Mouse (Mus musculus): ENCODE measurements around the gene Gm10096. TPM values are rescaled to one million over a fixed set of nuclear protein-coding genes. Genes with fewer than 3 reads are reported as not detected.
"Not testable (repeated sequence)": the region's sequence is repeated elsewhere in the genome, so short reads cannot be mapped to it uniquely, and the experiment has no call there.

Gm10096 gene
- polyA plus RNA-seq (2014; fragmentation: Nextera tagmentation; extraction: Ambion mirVana) = not detected in 2 replicates

DNA sequence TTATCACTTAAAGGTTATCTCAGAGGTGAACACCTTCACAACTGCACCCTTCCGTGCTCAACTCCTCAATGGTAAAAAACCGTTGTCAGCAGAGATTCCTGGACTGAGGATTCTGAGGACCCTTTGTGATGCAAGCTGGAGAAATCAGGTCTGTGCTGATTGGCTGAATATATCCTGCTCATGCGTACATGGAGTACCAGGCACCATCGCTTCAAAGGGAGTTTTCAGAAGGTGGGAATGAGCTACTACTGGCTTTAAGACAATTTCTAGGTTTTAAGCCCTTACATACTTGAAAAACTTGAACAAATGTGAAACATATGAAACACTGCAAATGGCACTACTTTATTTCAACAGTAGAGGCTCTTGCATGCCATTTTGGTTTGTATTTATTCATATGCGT is at the start of gene Gm10096:
Gm10096 (minus strand) TSS at position 101 of the 400 bp plus-strand sequence.
- not testable (repeated sequence) for H3K27ac ChIP-seq (ENCODE audit: low read depth, low read length); H3K9me3 ChIP-seq (ENCODE audit: control insufficient read depth, low read length); ATAC-seq (replicated peaks; ENCODE audit: low FRiP score); H3K4me2 ChIP-seq (ENCODE audit: low read depth, low read length, severe bottlenecking); H3K4me3 ChIP-seq (ENCODE audit: low read depth, low read length); H3K27me3 ChIP-seq (ENCODE audit: control insufficient read depth, insufficient read depth, low read length); DNase-seq (ENCODE audit: low spot score); H3K36me3 ChIP-seq (ENCODE audit: control insufficient read depth, insufficient read depth, low read length); H3K9ac ChIP-seq (ENCODE audit: low read length); H3K4me1 ChIP-seq (replicated peaks; ENCODE audit: control insufficient read depth, insufficient read depth, low read length)
- WGBS = no CpG with 5 or more reads among the region's 5 CpGs

All from forebrain, embryonic 11.5 days (tissue).